Comparison of ENCODE assay signal across 20 mouse cellular contexts in the genomic region with DNA sequence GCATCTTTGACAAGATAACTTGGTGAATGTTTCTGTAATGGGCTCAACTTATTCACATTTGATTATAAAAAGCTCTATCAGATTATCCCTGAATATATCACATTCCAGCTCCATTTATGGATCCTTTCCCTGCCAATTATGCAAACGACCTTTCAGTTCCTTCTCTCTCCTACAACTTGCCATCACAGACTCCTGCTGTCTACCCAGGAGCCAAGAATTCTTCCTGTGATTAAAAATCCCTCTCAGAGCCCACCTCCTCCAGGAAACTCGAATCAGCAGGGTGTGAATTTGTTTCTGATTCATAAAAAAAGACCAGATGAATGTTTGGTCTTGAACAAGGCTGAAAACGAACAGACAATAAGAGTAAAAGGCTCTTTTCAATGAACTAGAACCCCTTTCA. TPM values are rescaled to one million over a fixed set of nuclear protein-coding genes. Genes with fewer than 3 reads are reported as not detected.
A peak's percentile ranks its signal among the peaks of the same experiment; 100 is the strongest.
DNase-seq lines count a peak whose midpoint lies in the region; ATAC-seq lines count a peak whose summit lies in the region.
"Had no signal": no experiment of that assay in that cellular context is flagged by ENCODE, and none has a peak within 500 bp of the region (broad histone marks: within the 10 kb centered on the region; RNA-seq: fewer than 3 reads in every experiment).

No protein-coding gene starts in this region.

- H3K27ac ChIP-seq in forebrain, embryonic 15.5 days (replicated peaks), result 0 out of 2 replicates have a peak overlapping the region, but pooled peaks have one; percentile 14
- H3K27ac ChIP-seq in forebrain, embryonic 11.5 days (ENCODE audit: low read depth, low read length), result no peak overlapping the region
- H3K27ac ChIP-seq: embryonic facial prominence, embryonic 13.5 days; heart, adult 2 months; heart, embryonic 15.5 days; hindbrain, embryonic 10.5 days; hindbrain, embryonic 14.5 days; intestine, embryonic 15.5 days had no signal

- H3K4me2 ChIP-seq in forebrain, embryonic 15.5 days (replicated peaks), result no peak overlapping the region
- no peak overlapping the region for H3K4me2 ChIP-seq in forebrain, embryonic 11.5 days (ENCODE audit: low read depth, low read length, severe bottlenecking)
- H3K4me2 ChIP-seq: embryonic facial prominence, embryonic 13.5 days; heart, embryonic 11.5 days; heart, embryonic 15.5 days; hindbrain, embryonic 14.5 days; intestine, embryonic 15.5 days had no signal

- H3K36me3 ChIP-seq in forebrain, embryonic 15.5 days, result no peaks in the 10 kb centered on the region
- H3K36me3 ChIP-seq in forebrain, embryonic 11.5 days (ENCODE audit: control insufficient read depth, insufficient read depth, low read length), result no peaks in the 10 kb centered on the region
- H3K36me3 ChIP-seq: embryonic facial prominence, embryonic 13.5 days; heart, embryonic 15.5 days; hindbrain, embryonic 10.5 days; intestine, embryonic 15.5 days had no signal

- no peak overlapping the region for H3K4me3 ChIP-seq in forebrain, embryonic 15.5 days
- H3K4me3 ChIP-seq in forebrain, embryonic 11.5 days (ENCODE audit: low read depth, low read length), result no peak overlapping the region
- H3K4me3 ChIP-seq: embryonic facial prominence, embryonic 13.5 days; heart, adult 2 months; heart, embryonic 15.5 days; hindbrain, embryonic 10.5 days; intestine, embryonic 15.5 days had no signal

- H3K9me3 ChIP-seq in forebrain, embryonic 15.5 days, result no peaks in the 10 kb centered on the region
- no peaks in the 10 kb centered on the region for H3K9me3 ChIP-seq in forebrain, embryonic 11.5 days (ENCODE audit: control insufficient read depth, low read length)
- H3K9me3 ChIP-seq: embryonic facial prominence, embryonic 13.5 days; heart, embryonic 15.5 days; hindbrain, embryonic 10.5 days; intestine, embryonic 15.5 days had no signal

- ATAC-seq in forebrain, embryonic 15.5 days (replicated peaks), result no peak
- no peak for ATAC-seq in forebrain, embryonic 11.5 days (replicated peaks; ENCODE audit: low FRiP score)
- ATAC-seq: intestine, embryonic 15.5 days had no signal

- no peaks in the 10 kb centered on the region for H3K4me1 ChIP-seq in forebrain, embryonic 15.5 days
- no peaks in the 10 kb centered on the region for H3K4me1 ChIP-seq in forebrain, embryonic 11.5 days (replicated peaks; ENCODE audit: control insufficient read depth, insufficient read depth, low read length)
- H3K4me1 ChIP-seq: embryonic facial prominence, embryonic 13.5 days; heart, embryonic 15.5 days; hindbrain, embryonic 10.5 days; intestine, embryonic 15.5 days had no signal

- DNase-seq in forebrain, embryonic 11.5 days (ENCODE audit: low spot score), result no peak
- peak; percentile 10 to 50 for DNase-seq in frontal cortex, adult 2 months (ENCODE audit: extremely low spot score in 1 of 2, low spot score in 1 of 2)
- no peak for DNase-seq in frontal cortex, postnatal 25 days (ENCODE audit: low spot score in 2 of 2)
- DNase-seq in right cerebral cortex, postnatal 25 days, result peak; percentile 8
- no peak for DNase-seq in right cerebral cortex, postnatal 4 days
- no peak for DNase-seq in ovary, adult 18-20 months (ENCODE audit: low spot score)
- DNase-seq: adrenal gland, postnatal 10 days; cerebellum, adult 18-20 months; cerebellum, adult 9-11 months; cerebellum, postnatal 36 days; gastrocnemius, postnatal 10 days; heart, adult 2 months; heart, postnatal 14 days had no signal

- WGBS in forebrain, embryonic 15.5 days, result 12% methylated on average over 3 of the region's 3 CpGs
- 25% methylated on average over 3 of the region's 3 CpGs for WGBS in forebrain, embryonic 11.5 days

- H3K9ac ChIP-seq in forebrain, embryonic 15.5 days (replicated peaks), result no peak overlapping the region
- H3K9ac ChIP-seq in forebrain, embryonic 11.5 days (ENCODE audit: low read length), result no peak overlapping the region
- H3K9ac ChIP-seq: embryonic facial prominence, embryonic 13.5 days; heart, embryonic 15.5 days; hindbrain, embryonic 14.5 days; intestine, embryonic 15.5 days had no signal

- H3K27me3 ChIP-seq in forebrain, embryonic 15.5 days, result no peaks in the 10 kb centered on the region
- H3K27me3 ChIP-seq in forebrain, embryonic 11.5 days (ENCODE audit: control insufficient read depth, insufficient read depth, low read length), result no peaks in the 10 kb centered on the region
- H3K27me3 ChIP-seq: embryonic facial prominence, embryonic 13.5 days; heart, embryonic 15.5 days; intestine, embryonic 15.5 days had no signal

RNA-seq across cellular contexts. Expression of a gene that starts 16.1 kb away (rescaled TPM):
- 99.7 and 108 TPM in 2 replicates for polyA plus RNA-seq in forebrain, embryonic 15.5 days (2015; fragmentation: Nextera tagmentation; extraction: Ambion mirVana)
- 65.3 TPM in 2 replicates for polyA plus RNA-seq in forebrain, embryonic 11.5 days (2014; fragmentation: Nextera tagmentation; extraction: Ambion mirVana)
- 55.5 and 65.1 TPM in 2 replicates for polyA plus RNA-seq in frontal cortex, adult 2 months (2012; rRNA removed)

Comparison
In these comparisons a context has a peak if more than half of its experiments do, and no peak if none do; other contexts are left out.
1. DNase-seq: peak in frontal cortex, adult 2 months (2 of 2) and right cerebral cortex, postnatal 25 days (single experiment); none in forebrain, embryonic 11.5 days (single experiment), frontal cortex, postnatal 25 days (0 of 2), right cerebral cortex, postnatal 4 days (single experiment) and ovary, adult 18-20 months (single experiment).